Mouse (Mus musculus): ENCODE data around the gene 1700028J19Rik. TPM values are rescaled to one million over a fixed set of nuclear protein-coding genes. Genes with fewer than 3 reads are reported as not detected.
A peak's percentile ranks its signal among the peaks of the same experiment; 100 is the strongest.

1700028J19Rik gene
- polyA plus RNA-seq, 1 experiment = 2.2 TPM

GRCm38 (mm10) chr7:44249248-44249647 lies 2.8 kb upstream of the 1700028J19Rik start:
- H3K27me3 ChIP-seq (ENCODE audit: control insufficient read depth, insufficient read depth, low read length) = no peaks in the 10 kb centered on the region
- WGBS = 95% methylated on average over 4 of the region's 4 CpGs
- TF ChIP-seq POLR2A (IDR thresholded peaks at IDR 0.05; ENCODE audit: borderline replicate concordance, insufficient read depth, low read length) (no peak), CTCF (IDR thresholded peaks at IDR 0.05; ENCODE audit: borderline replicate concordance, insufficient read depth, low read depth, low read length) (no peak)
- H3K4me3 ChIP-seq (replicated peaks; ENCODE audit: insufficient read depth, low read depth, low read length) = no peak overlapping the region
- no peak for DNase-seq
- 0 out of 2 replicates have a peak, but pooled peaks cover 2% of the 10 kb centered on the region for H3K4me1 ChIP-seq (ENCODE audit: control insufficient read depth, insufficient read depth, low read length)
- H3K27ac ChIP-seq (ENCODE audit: insufficient read depth, low read length) = no peak overlapping the region

GRCm38 (mm10) chr7:44247971-44248370 lies 1.5 kb upstream of the 1700028J19Rik start:
- H3K27ac ChIP-seq (ENCODE audit: insufficient read depth, low read length) = no peak overlapping the region
- no peak for TF ChIP-seq POLR2A (IDR thresholded peaks at IDR 0.05; ENCODE audit: borderline replicate concordance, insufficient read depth, low read length)
- no peak for TF ChIP-seq CTCF (IDR thresholded peaks at IDR 0.05; ENCODE audit: borderline replicate concordance, insufficient read depth, low read depth, low read length)
- H3K27me3 ChIP-seq (ENCODE audit: control insufficient read depth, insufficient read depth, low read length) = no peaks in the 10 kb centered on the region
- H3K4me1 ChIP-seq (ENCODE audit: control insufficient read depth, insufficient read depth, low read length) = 0 out of 2 replicates have a peak, but pooled peaks cover 2% of the 10 kb centered on the region
- 93% methylated on average over 2 of the region's 2 CpGs for WGBS
- H3K4me3 ChIP-seq (replicated peaks; ENCODE audit: insufficient read depth, low read depth, low read length) = no peak overlapping the region
- no peak for DNase-seq

- Histone ChIP-seq H3K4me1 (ENCODE audit: control insufficient read depth, insufficient read depth, low read length) (0 out of 2 replicates have a peak, but pooled peaks cover 2% of the 10 kb centered on the region), H3K27ac (ENCODE audit: insufficient read depth, low read length) (peak overlapping the region; percentile 71), H3K4me3 (replicated peaks; ENCODE audit: insufficient read depth, low read depth, low read length) (peak overlapping the region; percentile 97), H3K27me3 (ENCODE audit: control insufficient read depth, insufficient read depth, low read length) (no peaks in the 10 kb centered on the region)
- TF ChIP-seq CTCF (IDR thresholded peaks at IDR 0.05; ENCODE audit: borderline replicate concordance, insufficient read depth, low read depth, low read length) (no peak), POLR2A (IDR thresholded peaks at IDR 0.05; ENCODE audit: borderline replicate concordance, insufficient read depth, low read length) (no peak)
- WGBS = 0% methylated on average over 23 of the region's 23 CpGs
- no peak for DNase-seq
Measured at GRCm38 (mm10) chr7:44246984-44247470, 532 bp upstream of the 1700028J19Rik start.

GRCm38 (mm10) chr7:44244080-44244479 lies 2.4 kb downstream of the 1700028J19Rik start:
- no peak for DNase-seq
- TF ChIP-seq POLR2A (IDR thresholded peaks at IDR 0.05; ENCODE audit: borderline replicate concordance, insufficient read depth, low read length) = no peak
- TF ChIP-seq CTCF (IDR thresholded peaks at IDR 0.05; ENCODE audit: borderline replicate concordance, insufficient read depth, low read depth, low read length) = no peak
- WGBS = 58% methylated on average over 1 of the region's 1 CpGs

GRCm38 (mm10) chr7:44241163-44241562 lies 5.3 kb downstream of the 1700028J19Rik start:
- H3K27ac ChIP-seq (ENCODE audit: insufficient read depth, low read length) = no peak overlapping the region
- H3K4me3 ChIP-seq (replicated peaks; ENCODE audit: insufficient read depth, low read depth, low read length) = no peak overlapping the region
- no peak for DNase-seq
- 63% methylated on average over 2 of the region's 2 CpGs for WGBS
- TF ChIP-seq CTCF (IDR thresholded peaks at IDR 0.05; ENCODE audit: borderline replicate concordance, insufficient read depth, low read depth, low read length) (no peak), POLR2A (IDR thresholded peaks at IDR 0.05; ENCODE audit: borderline replicate concordance, insufficient read depth, low read length) (no peak)
- no peaks in the 10 kb centered on the region for H3K4me1 ChIP-seq (ENCODE audit: control insufficient read depth, insufficient read depth, low read length)
- H3K27me3 ChIP-seq (ENCODE audit: control insufficient read depth, insufficient read depth, low read length) = no peaks in the 10 kb centered on the region

More at GRCm38 (mm10) chr7:44244080-44244479, 2.4 kb downstream of the 1700028J19Rik start:
- Histone ChIP-seq H3K27me3 (ENCODE audit: control insufficient read depth, insufficient read depth, low read length) (no peaks in the 10 kb centered on the region), H3K4me1 (ENCODE audit: control insufficient read depth, insufficient read depth, low read length) (0 out of 2 replicates have a peak, but pooled peaks cover 2% of the 10 kb centered on the region), H3K27ac (ENCODE audit: insufficient read depth, low read length) (no peak overlapping the region), H3K4me3 (replicated peaks; ENCODE audit: insufficient read depth, low read depth, low read length) (no peak overlapping the region)

GRCm38 (mm10) chr7:44240712-44241111 lies 5.8 kb downstream of the 1700028J19Rik start:
- Histone ChIP-seq H3K4me3 (replicated peaks; ENCODE audit: insufficient read depth, low read depth, low read length) (no peak overlapping the region), H3K27me3 (ENCODE audit: control insufficient read depth, insufficient read depth, low read length) (no peaks in the 10 kb centered on the region), H3K4me1 (ENCODE audit: control insufficient read depth, insufficient read depth, low read length) (no peaks in the 10 kb centered on the region; the same call in 1 of the 2 replicates), H3K27ac (ENCODE audit: insufficient read depth, low read length) (no peak overlapping the region)
- 48% methylated on average over 1 of the region's 1 CpGs for WGBS
- TF ChIP-seq POLR2A (IDR thresholded peaks at IDR 0.05; ENCODE audit: borderline replicate concordance, insufficient read depth, low read length) = no peak
- no peak for TF ChIP-seq CTCF (IDR thresholded peaks at IDR 0.05; ENCODE audit: borderline replicate concordance, insufficient read depth, low read depth, low read length)
- no peak for DNase-seq

GRCm38 (mm10) chr7:44239913-44240312 lies 6.6 kb downstream of the 1700028J19Rik start:
- H3K27ac ChIP-seq (ENCODE audit: insufficient read depth, low read length) = no peak overlapping the region
- no peak for TF ChIP-seq CTCF (IDR thresholded peaks at IDR 0.05; ENCODE audit: borderline replicate concordance, insufficient read depth, low read depth, low read length)
- no peak for TF ChIP-seq POLR2A (IDR thresholded peaks at IDR 0.05; ENCODE audit: borderline replicate concordance, insufficient read depth, low read length)
- H3K27me3 ChIP-seq (ENCODE audit: control insufficient read depth, insufficient read depth, low read length) = no peaks in the 10 kb centered on the region
- no peaks in the 10 kb centered on the region; the same call in 1 of the 2 replicates for H3K4me1 ChIP-seq (ENCODE audit: control insufficient read depth, insufficient read depth, low read length)
- DNase-seq = no peak
- no peak overlapping the region for H3K4me3 ChIP-seq (replicated peaks; ENCODE audit: insufficient read depth, low read depth, low read length)
- 37% methylated on average over 2 of the region's 2 CpGs for WGBS

- Histone ChIP-seq H3K4me1 (ENCODE audit: control insufficient read depth, insufficient read depth, low read length) (no peaks in the 10 kb centered on the region; the same call in 1 of the 2 replicates), H3K27ac (ENCODE audit: insufficient read depth, low read length) (no peak within 1 kb of the TSS), H3K27me3 (ENCODE audit: control insufficient read depth, insufficient read depth, low read length) (no peaks in the 10 kb centered on the region), H3K4me3 (replicated peaks; ENCODE audit: insufficient read depth, low read depth, low read length) (no peak within 1 kb of the TSS)
- WGBS = 18% methylated on average over 3 of the region's 3 CpGs
- TF ChIP-seq POLR2A (IDR thresholded peaks at IDR 0.05; ENCODE audit: borderline replicate concordance, insufficient read depth, low read length) (no peak), CTCF (IDR thresholded peaks at IDR 0.05; ENCODE audit: borderline replicate concordance, insufficient read depth, low read depth, low read length) (no peak)
- DNase-seq = no peak
Measured at GRCm38 (mm10) chr7:44235909-44236308, 10.6 kb downstream of the 1700028J19Rik start, which contains the start of gene Gm36864. Gene Gm36864 (plus strand): TSS chr7:44236177.

Measured in cerebellum, adult 2 months (tissue).